Mouse (Mus musculus) stomach, embryonic 15.5 days (tissue): ENCODE results near the gene Slc24a3. TPM values are rescaled to one million over a fixed set of nuclear protein-coding genes. Genes with fewer than 3 reads are reported as not detected.
A peak's percentile ranks its signal among the peaks of the same experiment; 100 is the strongest.

Source experiments
- ATAC-seq: fragments of 200-750 bp; cut with Nextera tagmentation; 2 replicates; pipeline ENCODE4 v1.8.0; 2017; ENCODE audit warnings: low read depth, moderate number of reproducible peaks, moderate TSS enrichment; ENCODE audit not compliant: insufficient read depth, low FRiP score
- H3K27ac ChIP-seq: fragments of 300-500 bp; sonication (generic); 2 replicates; pipeline ENCODE4 v1.5.1; 2015; ENCODE audit warnings: mild to moderate bottlenecking, inconsistent platforms
- H3K27me3 ChIP-seq: fragments of 300-500 bp; sonication (generic); replicated peaks from 2 replicates; pipeline ENCODE4 v1.6.1; 2015; ENCODE audit warnings: inconsistent platforms
- H3K36me3 ChIP-seq: fragments of 300-500 bp; sonication (generic); 2 replicates; pipeline ENCODE4 v1.6.1; 2015; ENCODE audit warnings: inconsistent platforms
- H3K4me1 ChIP-seq: fragments of 300-500 bp; sonication (generic); 2 replicates; pipeline ENCODE4 v1.6.1; 2015; ENCODE audit warnings: inconsistent platforms
- H3K4me2 ChIP-seq: fragments of 300-500 bp; sonication (generic); 2 replicates; pipeline ENCODE4 v1.6.1; 2015; ENCODE audit warnings: mild to moderate bottlenecking, inconsistent platforms
- H3K4me3 ChIP-seq: fragments of 300-500 bp; sonication (generic); replicated peaks from 2 replicates; pipeline ENCODE4 v1.5.1; 2015; ENCODE audit warnings: inconsistent platforms
- H3K9ac ChIP-seq: fragments of 300-500 bp; sonication (generic); 2 replicates; pipeline ENCODE4 v1.6.1; 2015; ENCODE audit warnings: inconsistent platforms
- H3K9me3 ChIP-seq: fragments of 300-500 bp; sonication (generic); 2 replicates; pipeline ENCODE4 v1.6.1; 2016; ENCODE audit warnings: inconsistent platforms
- WGBS: fragments of 180-500 bp; shearing (Covaris S2); methylation state at CpG from one replicate; pipeline ENCODE4 v1.1.7; 2015; 5-methylcytosine and 5-hydroxymethylcytosine counted together
- polyA plus RNA-seq: library from polyadenylated mRNA; unstranded; fragments of >200 nt; fragmentation: Nextera tagmentation; extraction: Ambion mirVana; gene quantifications from 2 replicates; pipeline ENCODE4 v1.2.1, GENCODE M21; 2015

Slc24a3 gene
- polyA plus RNA-seq, 1 experiment from 2014 or later = 5.4 TPM

- no peak overlapping the region for H3K27ac ChIP-seq
- H3K4me2 ChIP-seq = no peak overlapping the region
- H3K4me1 ChIP-seq = no peaks in the 10 kb centered on the region
- 92% methylated on average over 2 of the region's 2 CpGs for whole genome bisulfite sequencing
- no peaks in the 10 kb centered on the region for H3K36me3 ChIP-seq
- no peak overlapping the region for H3K4me3 ChIP-seq
- no peaks in the 10 kb centered on the region for H3K27me3 ChIP-seq
- no peak for ATAC-seq
- H3K9me3 ChIP-seq = no peaks in the 10 kb centered on the region
- no peak overlapping the region for H3K9ac ChIP-seq
Measured at GRCm38 (mm10) chr2:145417738-145418137, 250.2 kb downstream of the Slc24a3 start.

DNA sequence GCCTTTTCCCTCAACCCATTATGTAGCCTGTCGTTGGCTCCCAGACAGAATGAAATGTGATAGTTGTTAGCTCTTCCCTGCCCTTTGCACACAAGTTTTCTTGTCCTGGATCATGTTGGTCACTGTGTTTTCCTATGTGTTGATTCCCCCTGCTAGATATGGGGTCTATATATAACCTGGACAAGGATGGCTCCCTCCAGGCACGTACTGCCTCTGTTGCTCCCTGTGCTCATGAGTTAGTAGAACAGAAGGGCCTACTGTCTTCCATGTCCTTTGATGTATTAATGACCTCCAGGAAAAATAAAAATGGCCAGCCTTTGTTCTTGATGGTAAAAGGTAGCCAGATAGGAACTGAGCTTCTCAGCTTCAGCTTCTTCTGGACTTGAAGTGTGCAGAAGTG, 251.5 kb downstream of the Slc24a3 start:
- Histone ChIP-seq H3K9ac (no peak overlapping the region), H3K36me3 (no peaks in the 10 kb centered on the region), H3K27ac (no peak overlapping the region), H3K4me1 (no peaks in the 10 kb centered on the region), H3K9me3 (no peaks in the 10 kb centered on the region), H3K4me3 (no peak overlapping the region), H3K27me3 (no peaks in the 10 kb centered on the region), H3K4me2 (no peak overlapping the region)
- WGBS = 60% methylated on average over 2 of the region's 2 CpGs
- no peak for ATAC-seq

DNA sequence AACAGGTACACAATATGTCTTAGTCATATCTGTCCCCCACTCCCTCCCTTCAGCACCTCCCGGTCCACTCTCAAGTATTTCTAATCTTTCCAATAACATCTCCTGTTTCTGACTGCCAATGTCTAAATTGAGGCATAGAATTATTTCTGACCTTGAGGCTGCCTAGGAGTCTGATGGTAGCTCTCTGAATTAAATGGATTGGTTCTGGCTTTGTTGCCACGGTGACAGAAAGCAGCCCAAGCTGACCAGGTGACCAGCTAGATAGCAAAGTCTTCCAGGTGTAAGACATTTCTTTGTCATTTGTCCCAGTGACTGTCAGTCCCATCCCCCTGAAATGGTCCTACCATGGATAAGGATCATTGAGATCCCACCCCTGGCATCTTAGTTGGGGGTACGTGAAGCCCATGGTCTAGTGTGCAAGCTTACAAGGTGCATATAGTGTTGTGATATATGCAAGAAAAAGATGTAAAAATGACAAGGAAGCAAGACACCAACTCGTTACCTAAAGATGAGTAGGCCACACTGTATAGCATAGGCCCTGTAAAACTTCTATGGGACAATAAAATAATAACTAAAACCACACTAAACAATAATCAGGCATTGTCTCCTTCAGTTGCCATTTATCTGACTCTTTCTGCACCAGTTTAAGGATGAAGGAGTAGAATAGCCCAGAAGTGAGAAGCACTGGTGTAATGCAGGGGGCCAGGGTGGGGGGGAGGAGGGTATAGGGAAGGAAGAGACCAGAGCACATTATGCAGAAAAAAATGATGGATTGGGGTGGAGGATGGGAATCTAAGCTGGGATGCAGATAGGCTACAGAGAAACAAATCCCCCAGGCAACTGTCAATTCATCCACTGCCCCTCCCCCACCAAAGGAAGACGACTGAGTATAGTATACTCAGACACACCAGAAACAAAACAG, 253.7 kb downstream of the Slc24a3 start:
- H3K4me3 ChIP-seq = no peak overlapping the region
- H3K4me2 ChIP-seq = no peak overlapping the region
- H3K9me3 ChIP-seq = no peaks in the 10 kb centered on the region
- no peaks in the 10 kb centered on the region for H3K27me3 ChIP-seq
- no peaks in the 10 kb centered on the region for H3K36me3 ChIP-seq
- 77% methylated on average over 5 of the region's 5 CpGs for WGBS
- ATAC-seq = no peak
- H3K4me1 ChIP-seq = no peaks in the 10 kb centered on the region
- no peak overlapping the region for H3K27ac ChIP-seq
- H3K9ac ChIP-seq = no peak overlapping the region

DNA sequence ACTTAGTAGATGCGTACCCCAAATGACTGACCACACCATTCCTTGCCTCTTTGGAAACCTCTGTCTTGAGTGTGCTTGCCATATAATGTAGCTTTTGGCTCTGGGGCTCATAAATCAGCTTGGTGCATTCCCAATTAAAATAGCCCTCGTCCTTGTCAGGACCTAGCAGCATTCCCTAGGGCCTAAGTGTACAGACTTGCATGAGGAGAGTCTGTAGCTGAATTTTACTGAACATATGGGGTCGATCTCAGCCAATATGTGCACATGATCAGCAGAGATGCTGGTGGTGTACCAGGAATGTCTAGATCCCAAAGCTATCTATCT, 254.3 kb downstream of the Slc24a3 start:
- H3K36me3 ChIP-seq = no peaks in the 10 kb centered on the region
- H3K4me3 ChIP-seq = no peak overlapping the region
- H3K9ac ChIP-seq = no peak overlapping the region
- no peak overlapping the region for H3K27ac ChIP-seq
- H3K4me2 ChIP-seq = no peak overlapping the region
- whole genome bisulfite sequencing = 59% methylated on average over 3 of the region's 3 CpGs
- no peaks in the 10 kb centered on the region for H3K9me3 ChIP-seq
- no peak for ATAC-seq
- H3K27me3 ChIP-seq = no peaks in the 10 kb centered on the region
- no peaks in the 10 kb centered on the region for H3K4me1 ChIP-seq

DNA sequence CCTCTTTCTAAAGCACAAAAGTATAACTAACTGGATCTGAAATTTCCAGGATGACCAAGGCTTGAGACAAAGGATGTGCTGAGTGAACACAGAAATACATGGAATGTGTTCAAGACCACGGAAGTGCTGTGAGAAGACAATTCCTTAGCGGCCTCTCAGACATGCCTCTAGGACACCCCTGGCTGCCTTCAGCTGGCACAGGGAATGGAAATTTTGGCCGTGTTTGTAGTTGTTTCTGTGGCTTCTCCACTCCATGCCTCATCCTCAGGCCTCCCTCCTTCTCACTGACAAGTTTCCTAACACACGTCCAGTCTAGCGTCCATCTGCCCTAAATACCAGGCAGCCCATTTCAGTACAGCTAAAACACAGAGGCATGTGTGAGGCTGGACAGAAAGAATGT, 262.4 kb downstream of the Slc24a3 start:
- H3K36me3 ChIP-seq = no peaks in the 10 kb centered on the region
- no peak overlapping the region for H3K4me2 ChIP-seq
- no peak for ATAC-seq
- no peaks in the 10 kb centered on the region for H3K4me1 ChIP-seq
- H3K4me3 ChIP-seq = no peak overlapping the region
- H3K27ac ChIP-seq = no peak overlapping the region
- WGBS = 85% methylated on average over 5 of the region's 5 CpGs
- H3K27me3 ChIP-seq = no peaks in the 10 kb centered on the region
- H3K9ac ChIP-seq = no peak overlapping the region
- no peaks in the 10 kb centered on the region for H3K9me3 ChIP-seq

DNA sequence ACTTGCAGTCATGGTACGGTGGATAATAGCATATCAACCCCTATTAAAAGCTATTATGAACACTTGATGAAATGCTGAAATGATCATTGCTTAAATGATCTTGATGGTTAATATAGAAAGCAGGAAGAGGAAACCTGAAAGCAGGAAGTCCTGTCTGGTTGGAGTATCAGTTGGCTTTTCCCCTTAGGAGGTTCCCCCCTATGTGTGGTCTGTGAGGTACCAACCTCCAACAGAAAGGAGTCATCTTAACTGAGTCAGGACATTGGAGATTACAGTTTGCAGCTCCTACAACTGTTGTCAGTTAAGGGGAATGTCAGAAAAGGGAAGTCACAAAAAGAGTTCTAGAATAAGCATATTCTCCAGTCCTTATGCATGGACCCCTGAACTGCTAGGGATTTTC, 266.5 kb downstream of the Slc24a3 start:
- no peaks in the 10 kb centered on the region for H3K9me3 ChIP-seq
- no peaks in the 10 kb centered on the region for H3K4me1 ChIP-seq
- no peak overlapping the region for H3K4me2 ChIP-seq
- H3K4me3 ChIP-seq = no peak overlapping the region
- ATAC-seq = no peak
- no peaks in the 10 kb centered on the region for H3K36me3 ChIP-seq
- no peak overlapping the region for H3K27ac ChIP-seq
- WGBS = 88% methylated on average over 1 of the region's 1 CpGs
- H3K9ac ChIP-seq = no peak overlapping the region
- H3K27me3 ChIP-seq = no peaks in the 10 kb centered on the region

GRCm38 (mm10) chr2:145438336-145438735, 270.8 kb downstream of the Slc24a3 start:
- H3K4me3 ChIP-seq = no peak overlapping the region
- H3K9me3 ChIP-seq = no peaks in the 10 kb centered on the region
- H3K36me3 ChIP-seq = no peaks in the 10 kb centered on the region
- no peak for ATAC-seq
- no peak overlapping the region for H3K27ac ChIP-seq
- no peak overlapping the region for H3K9ac ChIP-seq
- no peaks in the 10 kb centered on the region for H3K4me1 ChIP-seq
- no peaks in the 10 kb centered on the region for H3K27me3 ChIP-seq
- H3K4me2 ChIP-seq = no peak overlapping the region
- WGBS = 59% methylated on average over 5 of the region's 5 CpGs

GRCm38 (mm10) chr2:145439755-145440154, 272.2 kb downstream of the Slc24a3 start:
- Histone ChIP-seq H3K9ac (no peak overlapping the region), H3K4me1 (no peaks in the 10 kb centered on the region)
- 98% methylated on average over 1 of the region's 1 CpGs for WGBS

DNA sequence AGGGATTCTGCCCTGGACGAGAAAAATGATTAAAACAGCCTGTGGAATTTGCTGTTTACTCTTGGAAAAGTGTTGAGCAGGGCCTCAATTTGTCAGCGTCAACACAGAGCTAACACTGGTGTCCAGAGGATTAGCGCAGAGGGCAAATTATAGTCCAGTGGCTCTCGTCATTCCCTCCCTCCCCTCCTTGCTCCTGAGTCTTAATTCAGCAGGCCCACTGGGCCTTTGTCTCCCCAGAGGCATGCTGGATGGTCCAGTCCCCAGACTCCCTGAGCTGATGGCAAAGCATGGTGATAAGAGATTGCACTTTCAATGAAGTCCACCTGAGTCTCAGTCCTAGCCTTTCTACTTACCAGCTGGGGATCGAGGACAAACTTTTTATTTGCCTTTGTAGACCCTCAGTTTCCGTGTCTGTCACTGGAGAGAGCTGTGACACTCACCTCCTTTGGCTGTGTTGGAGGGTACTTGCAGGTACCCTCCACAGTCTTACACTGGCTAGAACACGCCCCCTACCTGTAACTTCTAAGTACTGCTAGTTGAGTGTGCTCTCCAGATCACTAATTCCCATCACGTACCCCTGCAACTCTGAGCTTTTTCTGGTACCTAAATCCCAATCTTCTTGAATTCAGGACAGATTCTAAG, 289.7 kb downstream of the Slc24a3 start:
- 0 out of 2 replicates have a peak, but pooled peaks have one; percentile 22 for ATAC-seq
- Histone ChIP-seq H3K36me3 (no peaks in the 10 kb centered on the region), H3K9ac (no peak overlapping the region), H3K9me3 (no peaks in the 10 kb centered on the region), H3K4me3 (no peak overlapping the region), H3K27me3 (no peaks in the 10 kb centered on the region), H3K4me2 (no peak overlapping the region), H3K27ac (no peak overlapping the region), H3K4me1 (no peaks in the 10 kb centered on the region)
- 29% methylated on average over 8 of the region's 8 CpGs for WGBS

More at GRCm38 (mm10) chr2:145439755-145440154, 272.2 kb downstream of the Slc24a3 start:
- H3K9me3 ChIP-seq = no peaks in the 10 kb centered on the region
- H3K36me3 ChIP-seq = no peaks in the 10 kb centered on the region
- no peak overlapping the region for H3K4me3 ChIP-seq
- H3K27ac ChIP-seq = no peak overlapping the region
- H3K4me2 ChIP-seq = no peak overlapping the region
- H3K27me3 ChIP-seq = no peaks in the 10 kb centered on the region
- ATAC-seq = no peak

- 46% methylated on average over 3 of the region's 3 CpGs for WGBS
- H3K27me3 ChIP-seq = no peaks in the 10 kb centered on the region
Measured at GRCm38 (mm10) chr2:145460854-145461423, 293.4 kb downstream of the Slc24a3 start.

GRCm38 (mm10) chr2:145462253-145462652, 294.7 kb downstream of the Slc24a3 start:
- no peak overlapping the region for H3K9ac ChIP-seq

More at GRCm38 (mm10) chr2:145460854-145461423, 293.4 kb downstream of the Slc24a3 start:
- ATAC-seq = no peak
- Histone ChIP-seq H3K9me3 (no peaks in the 10 kb centered on the region), H3K4me1 (no peaks in the 10 kb centered on the region), H3K36me3 (no peaks in the 10 kb centered on the region), H3K27ac (no peak overlapping the region), H3K4me3 (no peak overlapping the region), H3K4me2 (no peak overlapping the region), H3K9ac (no peak overlapping the region)

DNA sequence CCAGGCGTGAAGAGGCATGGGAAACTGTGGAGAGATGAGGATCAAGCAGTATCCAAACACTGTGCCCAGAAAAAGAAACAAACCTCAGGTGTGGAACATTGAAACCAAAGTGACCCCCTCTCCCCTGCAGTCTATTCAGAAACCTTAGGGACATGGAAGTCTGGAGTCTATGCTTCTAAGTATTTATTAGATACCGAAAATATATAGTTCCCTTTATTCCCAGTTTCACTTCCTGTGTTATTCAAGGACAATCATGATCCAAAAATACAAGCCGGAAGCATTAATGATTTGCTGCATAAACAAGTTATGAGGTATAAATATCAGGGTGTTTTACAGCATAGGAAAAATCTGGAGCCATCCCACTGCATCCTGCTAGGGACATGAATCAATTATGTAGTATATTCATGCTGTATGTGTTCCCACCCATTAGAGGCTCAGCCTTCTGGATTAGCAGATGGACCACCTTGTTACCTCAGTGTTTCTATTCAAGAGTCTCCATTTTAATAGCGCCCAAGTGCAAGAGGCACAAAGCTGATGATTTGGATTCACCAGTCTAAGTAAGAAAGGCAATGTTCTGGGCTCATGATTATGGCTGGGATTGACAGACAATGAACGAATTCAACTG, 301.3 kb downstream of the Slc24a3 start:
- H3K4me2 ChIP-seq = no peak overlapping the region
- H3K9me3 ChIP-seq = no peaks in the 10 kb centered on the region
- H3K9ac ChIP-seq = no peak overlapping the region
- ATAC-seq = no peak
- no peaks in the 10 kb centered on the region for H3K36me3 ChIP-seq
- H3K4me3 ChIP-seq = no peak overlapping the region
- 85% methylated on average over 5 of the region's 5 CpGs for WGBS
- no peaks in the 10 kb centered on the region for H3K4me1 ChIP-seq
- no peaks in the 10 kb centered on the region for H3K27me3 ChIP-seq
- no peak overlapping the region for H3K27ac ChIP-seq

More at GRCm38 (mm10) chr2:145462253-145462652, 294.7 kb downstream of the Slc24a3 start:
- no peak overlapping the region for H3K4me3 ChIP-seq
- H3K9me3 ChIP-seq = no peaks in the 10 kb centered on the region
- H3K4me1 ChIP-seq = no peaks in the 10 kb centered on the region
- no peak overlapping the region for H3K27ac ChIP-seq
- WGBS = 84% methylated on average over 2 of the region's 2 CpGs
- no peaks in the 10 kb centered on the region for H3K27me3 ChIP-seq
- ATAC-seq = no peak
- H3K36me3 ChIP-seq = no peaks in the 10 kb centered on the region
- no peak overlapping the region for H3K4me2 ChIP-seq
